Mouse (Mus musculus) thymus, postnatal 0 days (tissue): ENCODE measurements around the gene Pmpca. TPM values are rescaled to one million over a fixed set of nuclear protein-coding genes. Genes with fewer than 3 reads are reported as not detected.
"Not testable (repeated sequence)": the region's sequence is repeated elsewhere in the genome, so short reads cannot be mapped to it uniquely, and the experiment has no call there.

Experiments used
- DNase-seq: peaks from one replicate; pipeline ENCODE4 v3.0.0-alpha.2; 2015; ENCODE audit warnings: low spot score
- polyA plus RNA-seq: library from polyadenylated mRNA; unstranded; fragments of >200 nt; fragmentation: Nextera tagmentation; extraction: Ambion mirVana; gene quantifications from 2 replicates; pipeline ENCODE4 v1.2.1, GENCODE M21; 2015

Gene Pmpca
- polyA plus RNA-seq, 1 experiment from 2014 or later, result 83.4 TPM

DNA sequence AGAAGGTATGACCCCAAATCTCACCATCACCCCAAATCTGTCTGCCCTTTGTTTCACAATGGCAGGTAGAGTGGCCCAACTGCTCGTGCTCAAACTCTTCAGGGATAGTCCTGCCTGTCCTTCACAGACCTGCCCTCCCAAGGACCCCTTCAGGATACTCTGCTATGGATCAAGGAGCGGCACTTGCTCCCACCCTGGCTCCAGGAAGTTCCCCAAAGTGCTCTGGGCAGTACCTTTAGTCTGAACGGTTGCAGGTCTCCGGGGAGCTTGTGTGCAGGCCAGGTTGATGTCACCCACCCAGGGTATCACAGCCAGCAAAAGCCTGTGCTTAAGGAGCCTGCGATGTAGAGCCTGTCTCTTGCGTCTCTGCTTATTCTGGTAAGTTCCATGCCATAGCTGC lies 21.2 kb upstream of the Pmpca start:
- no peak for DNase-seq

DNA sequence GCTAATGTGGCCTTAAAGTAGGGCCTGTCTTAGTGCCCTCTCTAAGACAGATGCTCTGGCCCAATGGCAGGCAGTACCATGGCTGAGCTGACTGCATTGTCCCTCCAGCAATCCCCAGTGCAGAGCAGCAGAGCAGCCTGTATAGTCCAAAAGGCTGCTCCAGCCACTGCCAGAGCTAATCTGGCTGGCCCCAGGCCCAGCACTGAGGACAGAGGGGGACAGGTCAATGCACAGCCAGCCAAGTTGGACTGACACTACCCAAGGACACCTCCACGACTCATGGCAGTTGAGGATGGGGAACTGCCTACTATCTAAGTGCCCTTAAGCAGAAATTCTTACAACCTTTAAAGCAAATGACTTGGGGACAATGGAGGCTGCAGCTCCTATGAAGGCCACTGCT lies 20.6 kb upstream of the Pmpca start:
- no peak for DNase-seq

DNA sequence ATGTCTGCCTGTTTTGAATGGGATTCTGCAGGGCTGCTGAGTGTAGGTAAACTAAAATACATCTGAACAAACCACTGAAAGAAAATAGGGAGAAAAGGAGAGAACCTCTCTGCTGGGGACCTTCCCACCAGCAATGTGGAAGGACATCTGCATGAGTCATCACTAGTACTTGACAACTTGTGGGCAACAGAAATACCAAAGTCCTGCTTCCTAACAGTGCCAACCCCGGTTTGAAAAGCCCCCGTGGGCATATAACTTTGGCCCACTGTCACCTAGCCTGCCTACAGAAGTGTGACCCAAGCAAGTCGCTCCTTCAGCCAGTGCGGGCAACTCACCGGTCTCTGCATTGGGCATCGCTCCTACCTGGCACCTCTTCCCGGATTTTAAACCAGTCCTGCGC lies 16.7 kb upstream of the Pmpca start:
- DNase-seq, result no peak

DNA sequence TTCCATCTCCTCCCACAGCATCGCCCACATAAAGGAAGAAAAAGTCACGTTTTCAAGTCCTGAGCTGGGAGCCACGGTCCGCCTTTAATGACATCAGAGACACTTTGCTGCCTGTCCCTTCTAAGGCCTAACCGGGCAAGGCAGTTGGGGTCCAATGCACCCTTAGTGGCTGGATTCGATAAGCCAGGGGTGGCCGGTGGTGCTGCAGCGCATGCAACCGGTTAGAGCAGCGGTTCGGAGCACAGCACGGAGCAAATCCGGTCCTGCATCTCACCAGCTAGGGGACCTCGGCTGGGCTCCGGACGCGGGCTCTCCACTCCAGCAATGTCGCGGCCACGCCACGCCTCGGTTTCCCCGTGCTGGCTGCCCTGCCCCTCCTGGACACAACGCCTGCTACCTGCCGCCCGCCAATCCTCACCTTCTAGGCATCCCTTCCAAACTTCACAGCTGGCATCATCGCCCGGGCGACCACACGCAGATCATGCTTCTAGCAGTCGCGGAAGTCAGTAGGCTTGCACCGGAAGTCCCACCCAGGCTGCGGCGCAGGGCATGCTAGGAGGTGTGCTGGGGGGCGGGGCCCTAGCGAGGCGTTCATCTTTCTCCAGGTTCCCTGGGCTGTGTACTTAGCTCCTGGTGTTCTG lies 8.9 kb upstream of the Pmpca start, which contains the start of gene Snapc4:
Gene Snapc4 (minus strand): TSS at position 523 of the 641 bp plus-strand sequence.
- DNase-seq, result peak; percentile 87

- DNase-seq, result not testable (repeated sequence)
Observed at GRCm38 (mm10) chr2:26380871-26381270, 8.3 kb upstream of the Pmpca start.

- no peak for DNase-seq
Observed at GRCm38 (mm10) chr2:26387713-26388112, 1.4 kb upstream of the Pmpca start.

DNA sequence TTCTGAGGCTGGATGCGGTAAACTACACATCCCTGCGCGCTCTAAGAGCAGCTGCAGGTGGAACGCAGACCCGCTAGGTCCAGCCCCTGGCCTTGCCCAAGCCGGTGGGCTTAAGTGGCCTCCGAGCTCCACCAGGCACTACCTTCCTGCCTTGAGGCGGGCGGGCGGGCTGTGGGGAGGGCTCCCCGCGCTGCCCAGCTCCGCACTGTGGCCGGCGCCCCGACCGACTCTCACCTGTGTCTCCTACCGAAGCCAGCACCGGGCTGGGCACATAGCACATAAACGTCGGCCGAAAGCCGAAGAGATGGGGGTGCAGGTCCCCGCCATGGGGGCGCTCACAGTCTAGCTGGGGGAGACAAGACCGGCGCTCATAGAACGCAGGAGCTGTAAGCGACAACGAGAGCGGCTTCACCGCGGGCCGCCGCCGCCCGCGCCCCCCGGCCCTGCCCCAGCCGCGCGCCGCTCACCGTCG lies 421 bp upstream of the Pmpca start:
- DNase-seq, result peak; percentile 35

DNA sequence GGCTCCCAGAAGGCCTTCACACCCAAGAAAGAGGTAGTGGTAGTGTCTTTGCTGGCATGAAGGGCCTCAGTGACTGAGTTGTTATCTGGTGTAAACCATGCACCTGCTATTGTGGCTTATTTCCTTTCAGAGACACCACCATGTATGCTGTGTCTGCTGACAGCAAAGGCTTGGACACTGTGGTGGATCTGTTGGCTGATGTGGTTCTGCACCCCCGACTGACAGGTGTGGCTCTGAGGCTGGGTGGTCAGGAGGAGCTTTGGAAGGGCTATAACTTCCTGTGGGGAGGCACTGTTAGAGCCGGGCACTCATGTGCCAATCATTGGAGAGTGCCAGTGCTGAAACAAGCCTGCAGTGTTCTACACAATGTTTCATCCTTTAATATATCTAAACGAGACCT lies 1.8 kb downstream of the Pmpca start:
- no peak for DNase-seq

DNA sequence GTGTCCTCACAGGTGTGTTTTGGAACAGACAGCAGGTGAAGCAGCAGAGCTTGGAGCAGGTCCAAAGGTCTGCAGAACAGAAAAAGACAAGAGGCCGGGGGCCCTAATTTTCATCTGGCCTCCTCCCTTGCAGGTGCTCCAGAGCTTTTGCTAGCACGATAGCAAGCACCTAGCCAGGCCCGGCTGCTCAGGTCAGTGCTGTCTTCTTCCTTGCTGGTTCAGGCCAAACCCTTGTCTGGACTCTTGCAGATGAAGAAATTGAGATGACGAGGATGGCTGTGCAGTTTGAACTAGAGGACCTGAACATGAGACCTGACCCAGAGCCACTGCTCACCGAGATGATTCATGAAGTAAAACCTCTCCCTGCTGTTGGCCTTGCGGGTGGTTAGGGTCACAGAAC lies 2.5 kb downstream of the Pmpca start:
- no peak for DNase-seq

- DNase-seq, result no peak
Observed at GRCm38 (mm10) chr2:26398978-26399377, 9.8 kb downstream of the Pmpca start.

DNA sequence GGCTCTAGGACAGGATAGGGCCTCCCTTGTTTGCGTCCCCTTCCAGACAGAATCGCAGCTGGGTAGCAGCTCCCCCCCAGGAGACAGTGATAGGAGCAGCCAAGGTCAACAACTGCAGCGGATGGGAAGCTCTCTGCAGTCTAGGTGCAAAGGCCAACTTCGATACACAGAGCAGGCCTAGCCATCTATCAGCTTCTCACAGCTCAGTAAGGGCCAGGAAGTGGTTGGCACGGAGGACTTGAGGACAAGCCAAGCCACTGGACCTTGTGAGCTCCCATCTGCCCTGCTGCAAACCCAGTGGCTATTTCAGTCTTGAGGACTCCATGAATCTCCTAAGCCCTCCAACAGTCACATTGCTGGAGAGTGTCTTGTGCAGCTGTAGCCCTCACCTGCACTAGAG lies 10.5 kb downstream of the Pmpca start:
- DNase-seq, result no peak

GRCm38 (mm10) chr2:26400296-26400695 lies 11.2 kb downstream of the Pmpca start:
- no peak for DNase-seq

- no peak for DNase-seq
Observed at GRCm38 (mm10) chr2:26401023-26401422, 11.9 kb downstream of the Pmpca start.

- DNase-seq, result no peak
Observed at GRCm38 (mm10) chr2:26402265-26402664, 13.1 kb downstream of the Pmpca start.

GRCm38 (mm10) chr2:26403306-26403705 lies 14.2 kb downstream of the Pmpca start:
- no peak for DNase-seq

DNA sequence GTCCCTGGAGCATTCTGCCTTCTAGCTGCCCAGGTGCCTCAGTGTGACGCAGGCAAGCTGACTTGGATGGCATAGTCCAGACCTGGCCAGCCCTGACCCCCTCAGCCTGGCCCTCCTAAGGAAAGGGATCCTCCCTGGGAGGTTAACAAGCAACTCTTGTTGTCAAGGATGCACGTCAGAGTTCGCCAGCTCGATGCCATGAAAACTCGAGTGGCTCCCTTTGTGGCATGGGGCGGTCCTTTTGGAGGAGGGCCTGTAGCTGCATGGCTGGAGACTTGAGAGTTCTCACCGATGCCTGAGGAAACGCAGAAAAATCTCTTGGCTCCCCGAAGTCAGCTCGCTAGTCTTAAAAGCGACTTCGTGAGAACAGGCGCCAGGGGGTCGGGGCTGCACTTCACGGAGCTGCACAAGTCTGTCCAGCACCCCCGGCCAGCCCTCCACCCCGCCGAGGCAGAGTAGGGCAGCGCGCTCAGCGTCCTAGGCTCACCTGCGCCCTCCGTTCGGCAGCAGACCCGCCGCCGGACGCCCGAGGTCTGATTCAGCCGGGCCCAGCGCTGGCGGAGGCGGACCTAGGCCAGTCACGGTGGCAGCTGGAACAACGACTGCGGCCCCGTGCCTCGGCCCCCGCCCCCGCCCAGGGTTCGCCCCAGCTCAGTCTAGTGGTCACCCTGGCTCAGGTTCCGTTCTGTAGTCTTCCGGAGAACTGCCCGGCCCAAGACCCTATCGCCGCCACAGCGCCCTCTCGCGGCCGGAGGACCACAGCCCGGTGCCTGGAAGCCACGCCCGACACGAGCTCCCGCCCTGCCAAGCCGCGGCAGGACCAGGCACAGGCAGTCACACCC lies 19.6 kb downstream of the Pmpca start, which contains the start of gene Inpp5e:
Gene Inpp5e (minus strand): TSS at position 689 of the 842 bp plus-strand sequence.
- DNase-seq, result peak; percentile 89

- no peak for DNase-seq
Observed at GRCm38 (mm10) chr2:26409362-26409761, 20.2 kb downstream of the Pmpca start.

- DNase-seq, result peak; percentile 12
Observed at GRCm38 (mm10) chr2:26410091-26410490, 21.0 kb downstream of the Pmpca start.

DNA sequence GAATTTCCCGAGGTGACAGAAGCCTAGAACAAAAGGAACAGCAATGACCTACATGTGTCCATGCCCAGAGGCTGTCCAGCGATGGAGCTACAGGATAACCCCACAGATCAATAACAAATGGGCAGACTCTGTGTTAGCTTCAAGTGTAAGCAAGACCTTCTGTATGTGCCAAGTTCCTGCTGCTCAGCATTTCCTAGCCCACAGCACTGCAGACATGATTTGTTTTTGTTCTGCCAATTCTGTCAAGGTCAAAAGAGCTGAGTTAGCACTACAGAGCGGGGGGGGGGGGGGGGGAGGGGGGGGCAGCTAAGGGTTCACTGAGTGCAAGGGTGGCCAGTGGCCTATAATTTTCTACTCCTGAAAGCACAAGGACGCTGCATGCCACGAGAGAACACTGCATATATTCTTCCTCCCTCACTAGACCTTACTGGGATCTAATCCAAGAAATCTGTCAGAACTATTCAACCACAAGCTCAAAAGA lies 21.8 kb downstream of the Pmpca start:
- DNase-seq, result no peak

DNA sequence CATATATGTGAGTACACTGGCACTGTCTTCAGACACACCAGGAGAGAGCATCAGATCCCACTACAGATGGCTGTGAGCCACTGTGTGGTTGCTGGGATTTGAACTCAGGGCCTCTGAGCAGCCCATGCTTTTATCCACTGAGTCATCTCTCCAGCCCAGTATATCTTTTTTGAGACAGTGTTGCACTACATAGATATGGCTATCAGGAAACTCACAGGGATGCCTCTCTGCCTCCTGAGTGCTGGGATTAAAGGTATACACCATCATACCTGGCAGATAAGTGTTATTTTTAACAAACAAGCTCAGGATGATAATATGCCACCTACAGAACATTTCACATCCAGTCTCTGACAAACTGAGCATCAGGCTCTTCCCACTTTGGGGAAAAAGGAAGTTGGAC lies 27.9 kb downstream of the Pmpca start:
- no peak for DNase-seq

GRCm38 (mm10) chr2:26418120-26418519 lies 29.0 kb downstream of the Pmpca start:
- DNase-seq, result no peak

DNA sequence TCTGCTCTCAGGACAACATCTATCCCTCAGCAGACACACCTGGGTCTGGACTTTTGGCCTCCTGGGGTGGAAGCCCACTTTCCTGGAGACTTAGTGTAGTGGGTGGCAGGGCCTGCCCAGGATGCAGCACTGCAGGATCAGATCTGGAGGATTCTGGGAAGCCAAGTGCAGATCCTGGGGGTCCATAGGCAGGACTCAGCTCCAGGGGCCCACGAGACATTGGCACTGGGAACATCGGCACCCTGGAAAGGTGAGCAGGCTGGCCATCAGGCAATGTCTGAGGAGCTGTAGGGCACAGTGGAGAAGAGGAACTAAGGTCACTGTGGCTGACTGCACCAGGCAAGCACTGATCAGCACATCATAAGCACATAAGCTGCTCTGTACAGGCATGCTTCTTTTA lies 32.8 kb downstream of the Pmpca start:
- DNase-seq, result no peak
